Mouse (Mus musculus) neural tube, embryonic 14.5 days (tissue): ENCODE results near the gene Siah1a. TPM values are rescaled to one million over a fixed set of nuclear protein-coding genes. Genes with fewer than 3 reads are reported as not detected.

ENCODE experiments used
- ATAC-seq: fragments of 200-750 bp; cut with Nextera tagmentation; 2 replicates; pipeline ENCODE4 v1.8.0; 2017; ENCODE audit warnings: low read depth, mild to moderate bottlenecking, moderate TSS enrichment, moderate library complexity
- H3K27ac ChIP-seq: fragments of 300-500 bp; sonication (generic); 2 replicates; pipeline ENCODE4 v1.5.1; 2014; ENCODE audit warnings: low read depth, mild to moderate bottlenecking, control low read depth, low read length, moderate library complexity, mixed read lengths
- H3K27me3 ChIP-seq: fragments of 300-500 bp; sonication (generic); 2 replicates; pipeline ENCODE4 v1.6.1; 2014; ENCODE audit warnings: low read length; ENCODE audit not compliant: control insufficient read depth, insufficient read depth
- H3K36me3 ChIP-seq: fragments of 300-500 bp; sonication (generic); 2 replicates; pipeline ENCODE4 v1.6.1; 2014; ENCODE audit warnings: low read length, mixed read lengths; ENCODE audit not compliant: control insufficient read depth, insufficient read depth
- H3K4me1 ChIP-seq: fragments of 300-500 bp; sonication (generic); 2 replicates; pipeline ENCODE4 v1.6.1; 2014; ENCODE audit warnings: low read length; ENCODE audit not compliant: control insufficient read depth, insufficient read depth
- H3K4me2 ChIP-seq: fragments of 300-500 bp; sonication (generic); 2 replicates; pipeline ENCODE4 v1.6.1; 2014; ENCODE audit warnings: mild to moderate bottlenecking, low read depth, low read length, control low read depth
- H3K4me3 ChIP-seq: fragments of 300-500 bp; sonication (generic); 2 replicates; pipeline ENCODE4 v1.5.1; 2014; ENCODE audit warnings: low read depth, low read length, control low read depth, mixed read lengths
- H3K9ac ChIP-seq: fragments of 300-500 bp; sonication (generic); replicated peaks from 2 replicates; pipeline ENCODE4 v1.6.1; 2014; ENCODE audit warnings: low read depth, mild to moderate bottlenecking, control low read depth, low read length, mixed read lengths
- H3K9me3 ChIP-seq: fragments of 300-500 bp; sonication (generic); 2 replicates; pipeline ENCODE4 v1.6.1; 2016; ENCODE audit warnings: low read length; ENCODE audit not compliant: control insufficient read depth
- WGBS: fragments of 180-500 bp; shearing (Covaris S2); extraction: QIAGEN DNeasy Blood & Tissue Kit; methylation state at CpG from one replicate; pipeline ENCODE4 v1.1.7; 2014; 5-methylcytosine and 5-hydroxymethylcytosine counted together
- polyA plus RNA-seq: library from polyadenylated mRNA; unstranded; fragments of >200 nt; fragmentation: Nextera tagmentation; extraction: Ambion mirVana; gene quantifications from 2 replicates; pipeline ENCODE4 v1.2.1, GENCODE M21; 2014

Siah1a gene
- polyA plus RNA-seq, 1 experiment from 2014 or later, result 81.0 TPM

DNA sequence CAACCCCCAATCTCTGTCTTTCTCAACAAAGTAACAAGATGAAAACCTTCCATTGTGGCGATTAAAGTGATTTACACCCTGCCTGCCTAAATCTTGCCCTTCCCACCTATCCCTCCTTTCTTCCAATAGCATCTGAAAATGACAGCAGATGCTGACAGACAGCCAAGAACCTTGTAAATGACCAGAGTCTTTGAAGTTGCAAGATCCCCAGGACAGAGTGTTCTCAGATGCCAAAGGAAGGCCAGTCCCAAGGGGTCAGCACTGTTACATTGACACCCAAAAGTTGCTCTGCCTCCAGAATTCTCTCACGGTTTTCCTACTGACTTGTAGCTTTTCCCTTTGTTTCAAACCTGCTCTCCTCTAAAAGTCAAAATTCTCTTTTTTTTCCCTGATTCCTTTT lies 4.1 kb upstream of the Siah1a start:
- H3K9ac ChIP-seq, result no peak overlapping the region
- H3K4me3 ChIP-seq, result no peak overlapping the region
- 46% methylated on average over 2 of the region's 2 CpGs for WGBS
- no peak overlapping the region for H3K27ac ChIP-seq
- no peak for ATAC-seq
- no peaks in the 10 kb centered on the region for H3K36me3 ChIP-seq
- no peaks in the 10 kb centered on the region for H3K27me3 ChIP-seq
- no peak overlapping the region for H3K4me2 ChIP-seq
- peaks cover 5% of the 10 kb centered on the region; the same call in 1 of the 2 replicates for H3K4me1 ChIP-seq
- no peaks in the 10 kb centered on the region for H3K9me3 ChIP-seq

- H3K4me1 ChIP-seq, result peaks cover 25% of the 10 kb centered on the region; the same call in 1 of the 2 replicates
- peak overlapping the region; percentile 99 for H3K9ac ChIP-seq
- 2% methylated on average over 11 of the region's 11 CpGs for WGBS
- no peaks in the 10 kb centered on the region for H3K9me3 ChIP-seq
- H3K36me3 ChIP-seq, result no peaks in the 10 kb centered on the region
- ATAC-seq, result peak; percentile 23
- H3K4me3 ChIP-seq, result peak overlapping the region; percentile 85
- H3K27me3 ChIP-seq, result no peaks in the 10 kb centered on the region
- peak overlapping the region; percentile 55 for H3K4me2 ChIP-seq
- H3K27ac ChIP-seq, result peak overlapping the region; percentile 97; the same call in 1 of the 2 replicates
Observed at GRCm38 (mm10) chr8:86746511-86746910, 777 bp upstream of the Siah1a start.

DNA sequence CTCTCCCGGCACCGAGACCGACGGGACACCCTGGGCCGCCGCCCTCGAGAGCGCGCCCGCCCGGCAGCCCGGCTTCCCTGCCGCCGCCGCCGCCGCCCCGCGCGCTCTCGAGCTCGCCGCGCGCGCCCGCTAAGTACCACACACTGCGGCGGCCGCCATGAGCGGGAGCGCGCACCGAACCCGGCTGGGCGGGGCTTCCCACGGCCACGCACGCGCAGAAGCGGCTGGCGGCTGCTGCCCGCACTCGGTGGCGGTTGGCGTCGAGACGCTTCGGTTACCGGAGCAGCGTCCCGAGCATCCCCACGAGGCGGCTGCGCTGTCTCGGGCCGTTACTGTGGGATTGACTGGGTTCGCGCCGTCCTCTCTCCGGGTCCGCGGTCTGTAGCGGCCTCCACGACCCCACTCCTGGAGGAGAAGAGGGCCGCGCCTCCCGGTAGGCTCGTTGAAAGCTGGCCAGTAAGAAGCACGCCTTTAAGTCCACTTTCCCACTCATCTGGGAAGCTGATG lies 254 bp upstream of the Siah1a start:
- peak; percentile 90 for ATAC-seq
- WGBS, result under 1% methylated on average over 41 of the region's 70 CpGs
- H3K9me3 ChIP-seq, result no peaks in the 10 kb centered on the region
- peaks cover 25% of the 10 kb centered on the region; the same call in 1 of the 2 replicates for H3K4me1 ChIP-seq
- H3K4me3 ChIP-seq, result peak overlapping the region; percentile 85
- H3K9ac ChIP-seq, result peak overlapping the region; percentile 99
- H3K27me3 ChIP-seq, result no peaks in the 10 kb centered on the region
- H3K27ac ChIP-seq, result peak overlapping the region; percentile 97
- peak overlapping the region; percentile 55 for H3K4me2 ChIP-seq
- H3K36me3 ChIP-seq, result no peaks in the 10 kb centered on the region

- WGBS, result 3% methylated on average over 18 of the region's 18 CpGs
- peak overlapping the region; percentile 85 for H3K4me3 ChIP-seq
- H3K27ac ChIP-seq, result peak overlapping the region; percentile 97
- H3K27me3 ChIP-seq, result no peaks in the 10 kb centered on the region
- no peak for ATAC-seq
- peak overlapping the region; percentile 99 for H3K9ac ChIP-seq
- H3K36me3 ChIP-seq, result no peaks in the 10 kb centered on the region
- peak overlapping the region; percentile 81 for H3K4me2 ChIP-seq
- H3K9me3 ChIP-seq, result no peaks in the 10 kb centered on the region
- peaks cover 25% of the 10 kb centered on the region; the same call in 1 of the 2 replicates for H3K4me1 ChIP-seq
Observed at GRCm38 (mm10) chr8:86744313-86745220, 1.2 kb downstream of the Siah1a start.

DNA sequence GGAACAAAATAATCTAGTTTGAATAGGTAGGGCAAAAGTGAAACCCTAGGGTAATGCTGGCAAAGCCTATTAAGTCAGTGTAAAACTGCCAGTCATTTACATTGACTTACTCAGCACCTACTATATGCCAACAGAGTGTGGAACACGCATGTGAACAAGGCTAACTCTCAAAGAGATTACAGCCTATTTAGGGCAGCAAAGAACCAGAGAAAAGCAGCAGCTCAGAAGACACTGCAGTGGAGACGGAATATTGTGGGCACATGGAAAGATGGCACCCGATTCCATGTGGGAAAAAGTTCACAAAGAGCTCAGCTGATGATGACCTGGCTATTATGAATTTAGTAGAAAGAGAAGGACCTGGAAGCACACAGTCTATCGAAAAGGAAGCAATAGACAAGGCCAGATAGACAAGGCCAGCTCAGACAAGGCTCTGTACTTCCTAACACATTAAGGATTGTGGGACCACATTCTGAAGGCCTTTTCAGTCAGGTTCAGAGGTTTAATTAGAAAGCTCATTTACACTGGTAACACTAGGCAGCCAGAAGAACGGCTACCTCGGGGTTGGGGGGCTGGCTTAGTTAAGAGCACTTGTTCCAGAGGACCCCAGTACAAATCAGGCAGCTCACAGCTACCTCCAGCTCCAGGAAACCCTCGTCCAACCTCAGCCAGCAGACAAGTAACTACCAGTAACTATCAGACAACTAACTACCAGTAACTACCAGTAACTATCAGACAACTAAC lies 3.0 kb downstream of the Siah1a start:
- Histone ChIP-seq H3K27ac (no peak overlapping the region), H3K9ac (no peak overlapping the region), H3K4me1 (peaks cover 25% of the 10 kb centered on the region; the same call in 1 of the 2 replicates), H3K4me3 (no peak overlapping the region), H3K9me3 (no peaks in the 10 kb centered on the region), H3K4me2 (no peak overlapping the region), H3K36me3 (no peaks in the 10 kb centered on the region), H3K27me3 (no peaks in the 10 kb centered on the region)
- 76% methylated on average over 7 of the region's 7 CpGs for WGBS
- ATAC-seq, result no peak

GRCm38 (mm10) chr8:86741627-86742026 lies 4.1 kb downstream of the Siah1a start:
- Histone ChIP-seq H3K27me3 (no peaks in the 10 kb centered on the region), H3K9me3 (no peaks in the 10 kb centered on the region), H3K36me3 (no peaks in the 10 kb centered on the region), H3K9ac (no peak overlapping the region), H3K4me1 (peaks cover 21% of the 10 kb centered on the region; the same call in 1 of the 2 replicates), H3K4me3 (no peak overlapping the region), H3K27ac (no peak overlapping the region), H3K4me2 (no peak overlapping the region)
- ATAC-seq, result no peak

DNA sequence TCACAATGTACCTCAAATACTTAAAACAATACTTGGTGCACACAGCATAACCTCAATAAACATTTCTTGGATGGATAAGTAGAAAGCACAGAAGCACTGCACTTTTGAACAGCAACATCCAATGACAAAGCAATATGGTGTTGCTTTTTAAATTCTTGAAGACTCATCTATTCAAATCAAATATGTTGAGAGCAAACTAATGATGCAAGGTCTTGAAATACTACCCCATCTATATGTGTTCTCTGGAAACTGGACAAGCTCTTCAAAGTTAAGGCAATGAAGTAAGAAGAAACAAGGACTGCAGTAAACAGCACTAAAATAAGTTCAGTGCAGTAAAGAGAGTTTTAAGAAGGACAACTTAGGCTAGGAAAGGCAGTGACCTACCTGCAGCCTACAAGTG lies 4.8 kb downstream of the Siah1a start:
- Histone ChIP-seq H3K27me3 (no peaks in the 10 kb centered on the region), H3K4me2 (no peak overlapping the region), H3K36me3 (no peaks in the 10 kb centered on the region), H3K9ac (no peak overlapping the region), H3K4me1 (peaks cover 23% of the 10 kb centered on the region; the same call in 1 of the 2 replicates), H3K4me3 (no peak overlapping the region), H3K27ac (no peak overlapping the region), H3K9me3 (no peaks in the 10 kb centered on the region)
- ATAC-seq, result no peak

- H3K27me3 ChIP-seq, result no peaks in the 10 kb centered on the region
- WGBS, result 57% methylated on average over 3 of the region's 3 CpGs
Observed at GRCm38 (mm10) chr8:86735446-86736111, 10.2 kb downstream of the Siah1a start.

More at GRCm38 (mm10) chr8:86735446-86736111, 10.2 kb downstream of the Siah1a start:
- Histone ChIP-seq H3K4me1 (peaks cover 7% of the 10 kb centered on the region; the same call in 1 of the 2 replicates), H3K9ac (no peak overlapping the region), H3K9me3 (no peaks in the 10 kb centered on the region), H3K4me3 (no peak overlapping the region), H3K27ac (no peak overlapping the region), H3K4me2 (no peak overlapping the region), H3K36me3 (no peaks in the 10 kb centered on the region)
- no peak for ATAC-seq
